Mouse (Mus musculus) midbrain, embryonic 13.5 days (tissue): ENCODE data around the gene Zfp217. TPM values are rescaled to one million over a fixed set of nuclear protein-coding genes. Genes with fewer than 3 reads are reported as not detected.

ENCODE experiments used
- ATAC-seq: fragments of 200-750 bp; cut with Nextera tagmentation; 2 replicates; pipeline ENCODE4 v1.8.0; 2017; ENCODE audit warnings: mild to moderate bottlenecking, moderate TSS enrichment, moderate library complexity
- H3K27ac ChIP-seq: fragments of 300-500 bp; sonication (generic); 2 replicates; pipeline ENCODE4 v1.5.1; 2015; ENCODE audit warnings: inconsistent platforms, mild to moderate bottlenecking, moderate library complexity
- H3K27me3 ChIP-seq: fragments of 300-500 bp; sonication (generic); 2 replicates; pipeline ENCODE4 v1.6.1; 2015; ENCODE audit warnings: mild to moderate bottlenecking, inconsistent platforms
- H3K36me3 ChIP-seq: fragments of 300-500 bp; sonication (generic); 2 replicates; pipeline ENCODE4 v1.6.1; 2015; ENCODE audit warnings: mild to moderate bottlenecking, inconsistent platforms
- H3K4me1 ChIP-seq: fragments of 300-500 bp; sonication (generic); replicated peaks from 2 replicates; pipeline ENCODE4 v1.6.1; 2015; ENCODE audit warnings: inconsistent platforms
- H3K4me2 ChIP-seq: fragments of 300-500 bp; sonication (generic); replicated peaks from 2 replicates; pipeline ENCODE4 v1.6.1; 2015; ENCODE audit warnings: moderate library complexity, mild to moderate bottlenecking, inconsistent platforms
- H3K4me3 ChIP-seq: fragments of 300-500 bp; sonication (generic); replicated peaks from 2 replicates; pipeline ENCODE4 v1.5.1; 2015; ENCODE audit warnings: mild to moderate bottlenecking, inconsistent platforms
- H3K9ac ChIP-seq: fragments of 300-500 bp; sonication (generic); replicated peaks from 2 replicates; pipeline ENCODE4 v1.6.1; 2015; ENCODE audit warnings: mild to moderate bottlenecking, inconsistent platforms
- H3K9me3 ChIP-seq: fragments of 300-500 bp; sonication (generic); 2 replicates; pipeline ENCODE4 v1.6.1; 2016; ENCODE audit warnings: mild to moderate bottlenecking, inconsistent platforms
- WGBS: fragments of 180-500 bp; shearing (Covaris S2); methylation state at CpG from one replicate; pipeline ENCODE4 v1.1.7; 2015; 5-methylcytosine and 5-hydroxymethylcytosine counted together
- polyA plus RNA-seq: library from polyadenylated mRNA; unstranded; fragments of >200 nt; fragmentation: Nextera tagmentation; extraction: Ambion mirVana; gene quantifications from 2 replicates; pipeline ENCODE4 v1.2.1, GENCODE M21; 2015

The Zfp217 gene
- polyA plus RNA-seq, 1 experiment from 2014 or later, result 1.8 TPM

DNA sequence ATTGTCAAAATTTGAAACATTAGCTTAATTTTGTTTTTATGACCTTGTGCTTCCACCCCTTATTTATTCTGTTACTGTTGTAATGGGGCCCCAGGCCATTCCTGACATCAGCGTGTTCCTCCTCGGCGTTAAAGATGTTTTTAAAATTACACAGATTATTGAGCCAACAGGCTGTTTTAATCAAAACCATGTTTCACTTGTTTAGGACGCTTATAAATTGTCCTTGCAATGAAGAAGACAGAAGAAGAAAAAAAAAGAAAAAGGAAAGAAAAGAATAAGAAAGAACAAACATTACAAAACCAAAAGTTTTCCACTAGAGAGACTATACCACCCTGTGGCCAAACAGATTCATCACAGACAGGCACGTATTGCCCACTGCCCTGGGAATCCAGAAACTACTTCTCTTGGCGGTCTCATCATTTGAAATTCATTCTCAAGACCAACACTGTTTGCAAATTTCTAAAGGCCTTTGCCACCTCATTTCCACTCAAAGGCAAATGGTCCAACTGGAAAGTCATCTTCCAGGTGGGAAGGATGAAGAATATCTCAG, 70.9 kb downstream of the Zfp217 start:
- no peaks in the 10 kb centered on the region for H3K36me3 ChIP-seq
- no peaks in the 10 kb centered on the region for H3K27me3 ChIP-seq
- H3K27ac ChIP-seq, result no peak overlapping the region
- no peak overlapping the region for H3K4me2 ChIP-seq
- no peak overlapping the region for H3K4me3 ChIP-seq
- no peaks in the 10 kb centered on the region for H3K9me3 ChIP-seq
- H3K4me1 ChIP-seq, result peaks cover 5% of the 10 kb centered on the region
- no peak overlapping the region for H3K9ac ChIP-seq
- no peak for ATAC-seq
- 84% methylated on average over 6 of the region's 6 CpGs for WGBS

DNA sequence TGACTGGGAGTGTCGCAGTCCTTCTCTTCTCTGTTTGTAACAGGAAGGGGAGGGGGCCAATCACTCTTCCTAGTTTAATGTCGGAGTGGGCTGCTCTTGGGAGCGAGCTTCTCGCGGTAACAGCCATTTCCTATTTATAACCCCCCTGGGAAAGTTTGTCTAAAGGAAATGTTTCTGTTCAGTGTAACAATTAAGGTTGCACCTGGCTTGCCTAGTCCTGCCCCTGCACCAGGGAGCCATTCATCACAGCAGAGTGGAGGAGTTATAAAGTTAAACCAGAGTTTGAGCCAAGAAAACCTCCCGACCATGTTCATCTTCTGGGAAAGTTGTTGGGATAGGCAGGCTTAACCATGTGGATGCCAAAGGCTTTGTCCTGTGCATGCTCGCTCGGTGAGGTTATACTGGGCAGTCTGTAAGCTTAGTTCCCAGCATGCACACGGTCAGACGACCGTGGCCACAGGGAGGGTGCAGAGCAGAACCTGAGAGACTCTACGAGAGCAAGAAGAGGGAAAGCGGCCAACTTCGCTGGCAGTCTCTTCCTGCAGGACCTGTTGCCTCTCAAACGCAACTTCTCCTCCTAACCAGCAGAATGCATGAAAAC, 77.2 kb downstream of the Zfp217 start:
- H3K4me1 ChIP-seq, result peaks cover 5% of the 10 kb centered on the region
- H3K4me2 ChIP-seq, result no peak overlapping the region
- no peaks in the 10 kb centered on the region for H3K27me3 ChIP-seq
- H3K9ac ChIP-seq, result no peak overlapping the region
- H3K27ac ChIP-seq, result no peak overlapping the region
- no peaks in the 10 kb centered on the region for H3K36me3 ChIP-seq
- WGBS, result 62% methylated on average over 15 of the region's 15 CpGs
- no peak for ATAC-seq
- H3K9me3 ChIP-seq, result no peaks in the 10 kb centered on the region
- no peak overlapping the region for H3K4me3 ChIP-seq

DNA sequence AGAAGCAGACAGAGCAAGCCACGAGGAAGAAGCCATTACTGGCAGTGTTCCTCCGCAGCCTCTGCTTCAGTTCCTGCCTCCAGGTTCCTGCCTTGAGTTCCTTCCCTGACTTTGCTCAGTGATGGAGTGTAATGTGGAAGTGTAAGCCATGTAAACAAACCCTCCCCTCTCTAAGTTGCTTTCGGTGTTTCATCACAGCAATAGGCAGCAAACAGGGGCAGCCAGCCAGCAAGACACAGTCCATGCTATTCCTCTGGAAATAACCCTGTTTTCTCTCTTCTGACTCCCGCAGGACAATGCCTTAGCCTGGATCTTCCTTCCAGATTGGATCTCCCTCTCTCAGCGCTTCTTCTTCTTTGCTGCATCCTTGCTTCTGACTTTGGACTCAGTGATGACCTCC, 77.9 kb downstream of the Zfp217 start:
- H3K4me1 ChIP-seq, result peaks cover 5% of the 10 kb centered on the region
- no peak for ATAC-seq
- no peaks in the 10 kb centered on the region for H3K27me3 ChIP-seq
- H3K4me3 ChIP-seq, result no peak overlapping the region
- H3K36me3 ChIP-seq, result no peaks in the 10 kb centered on the region
- H3K27ac ChIP-seq, result no peak overlapping the region
- H3K9me3 ChIP-seq, result no peaks in the 10 kb centered on the region
- H3K4me2 ChIP-seq, result no peak overlapping the region
- no peak overlapping the region for H3K9ac ChIP-seq
- WGBS, result 90% methylated on average over 5 of the region's 5 CpGs

DNA sequence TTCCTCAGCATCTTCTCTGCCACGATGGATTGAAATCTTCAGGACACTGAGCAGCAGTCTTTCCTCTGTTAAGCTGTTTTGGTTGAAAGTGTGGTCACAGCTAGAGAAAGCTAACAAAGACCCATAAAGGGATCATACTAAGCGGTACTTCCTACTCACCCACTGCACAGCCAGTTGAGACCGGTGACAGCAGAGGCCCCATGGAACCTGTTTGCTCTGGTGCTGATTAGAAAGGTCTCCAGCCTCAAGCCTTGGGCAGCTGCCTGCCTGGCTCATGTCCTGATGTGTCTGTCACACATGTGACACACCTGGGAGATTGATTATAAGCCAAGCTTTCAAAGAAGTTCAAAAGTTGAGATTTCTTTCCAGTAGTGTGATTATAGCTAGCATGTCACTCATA, 85.5 kb downstream of the Zfp217 start:
- no peak overlapping the region for H3K9ac ChIP-seq
- 87% methylated on average over 3 of the region's 3 CpGs for WGBS
- H3K27ac ChIP-seq, result no peak overlapping the region
- H3K27me3 ChIP-seq, result no peaks in the 10 kb centered on the region
- H3K36me3 ChIP-seq, result no peaks in the 10 kb centered on the region
- no peak overlapping the region for H3K4me2 ChIP-seq
- no peaks in the 10 kb centered on the region for H3K9me3 ChIP-seq
- H3K4me1 ChIP-seq, result no peaks in the 10 kb centered on the region
- H3K4me3 ChIP-seq, result no peak overlapping the region
- ATAC-seq, result no peak

DNA sequence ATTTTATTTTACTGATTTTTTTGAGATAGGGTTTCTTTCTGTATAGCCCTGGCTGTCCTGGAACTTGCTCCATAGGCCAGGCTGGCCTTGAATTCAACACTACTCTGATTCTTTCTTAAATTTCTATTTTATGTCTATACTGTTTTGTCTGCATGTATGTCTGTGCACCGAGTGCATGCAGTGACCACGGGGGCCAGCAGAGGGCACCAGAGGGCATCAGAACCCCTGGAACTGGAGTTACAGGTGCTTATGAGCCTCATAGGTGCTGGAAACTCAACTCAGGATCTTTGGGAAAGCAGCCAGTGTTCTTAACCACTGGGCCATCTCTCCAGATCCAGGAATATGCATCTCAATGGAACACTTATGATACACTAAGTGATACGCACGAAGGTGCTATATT, 87.8 kb downstream of the Zfp217 start:
- no peaks in the 10 kb centered on the region for H3K4me1 ChIP-seq
- H3K27me3 ChIP-seq, result no peaks in the 10 kb centered on the region
- no peak overlapping the region for H3K27ac ChIP-seq
- WGBS, result 60% methylated on average over 4 of the region's 4 CpGs
- no peaks in the 10 kb centered on the region for H3K36me3 ChIP-seq
- no peak overlapping the region for H3K4me2 ChIP-seq
- no peaks in the 10 kb centered on the region for H3K9me3 ChIP-seq
- H3K4me3 ChIP-seq, result no peak overlapping the region
- no peak for ATAC-seq
- no peak overlapping the region for H3K9ac ChIP-seq

DNA sequence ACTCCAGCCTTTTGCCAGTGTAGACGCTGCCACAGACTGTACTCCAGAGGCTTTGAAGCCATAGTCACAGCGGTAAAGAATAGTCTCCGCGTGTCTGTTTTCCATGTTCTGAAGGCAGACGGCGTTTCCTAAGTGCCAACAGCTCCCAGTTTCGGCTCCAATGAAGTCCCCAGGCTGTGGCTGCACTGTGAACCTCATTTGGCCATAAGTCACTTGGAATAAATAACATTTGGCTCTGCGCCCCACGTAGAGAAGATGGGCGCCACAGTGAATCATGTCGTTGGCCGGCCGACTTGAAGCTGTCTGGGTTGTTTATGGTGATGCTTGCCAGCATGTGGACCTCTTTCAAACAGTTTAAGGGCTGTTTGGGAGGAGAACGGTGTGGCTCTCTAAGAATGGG, 89.1 kb downstream of the Zfp217 start:
- ATAC-seq, result no peak
- Histone ChIP-seq H3K4me3 (no peak overlapping the region), H3K27me3 (no peaks in the 10 kb centered on the region), H3K9me3 (no peaks in the 10 kb centered on the region), H3K4me1 (no peaks in the 10 kb centered on the region), H3K9ac (no peak overlapping the region), H3K36me3 (no peaks in the 10 kb centered on the region), H3K27ac (no peak overlapping the region), H3K4me2 (no peak overlapping the region)
- WGBS, result 92% methylated on average over 14 of the region's 14 CpGs
